Mouse (Mus musculus): Measurements from ENCODE around the gene Nek10.
A peak's percentile ranks its signal among the peaks of the same experiment; 100 is the strongest.
"Not testable (repeated sequence)": the region's sequence is repeated elsewhere in the genome, so short reads cannot be mapped to it uniquely, and the experiment has no call there.

Nek10 gene

DNA sequence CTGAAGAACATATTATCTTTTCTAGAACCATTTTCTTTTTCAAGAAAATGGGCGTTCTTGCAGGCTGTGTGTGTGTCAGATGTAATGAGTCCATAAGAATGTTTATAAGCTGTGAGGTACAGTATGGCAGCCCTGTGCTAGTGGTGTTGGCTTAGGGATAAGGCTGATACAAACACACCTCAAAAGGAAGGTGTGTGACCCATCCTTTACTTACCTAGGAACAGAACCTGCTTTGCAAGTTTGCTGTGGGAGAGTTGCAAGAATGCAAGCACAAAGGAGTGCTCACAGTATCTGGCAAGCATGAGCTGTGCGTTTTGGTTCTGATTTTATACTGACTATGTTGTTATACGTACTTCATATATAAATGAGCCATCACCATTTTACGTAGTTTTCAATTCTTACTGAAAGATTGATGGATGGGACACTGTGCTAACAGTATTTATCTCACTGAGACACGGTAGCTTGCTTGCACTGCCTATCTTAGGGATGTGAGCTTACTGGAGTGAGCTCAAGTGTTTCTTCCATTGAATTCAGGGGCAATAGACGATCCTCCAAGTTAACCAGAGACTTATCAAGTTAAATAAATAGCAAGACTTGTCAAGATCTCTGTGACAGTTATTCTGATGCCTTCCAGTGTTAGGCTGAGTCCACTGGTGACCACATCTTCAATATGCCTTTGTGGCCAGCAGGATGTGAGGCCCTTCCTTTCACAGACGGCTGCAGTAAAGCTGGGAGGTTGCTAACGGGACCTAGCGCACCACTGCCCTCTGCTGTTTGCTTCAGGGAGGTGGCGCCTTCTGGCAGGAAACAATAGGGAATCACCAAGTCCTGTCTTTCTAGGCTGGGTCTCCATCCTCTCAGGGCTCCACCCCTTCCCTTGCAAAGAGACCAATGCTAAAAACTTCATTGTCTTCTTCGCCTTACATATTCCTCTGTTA is 181.8 kb downstream of the Nek10 start:
- ATAC-seq (ENCODE audit: low TSS enrichment) = peak; percentile 79

DNA sequence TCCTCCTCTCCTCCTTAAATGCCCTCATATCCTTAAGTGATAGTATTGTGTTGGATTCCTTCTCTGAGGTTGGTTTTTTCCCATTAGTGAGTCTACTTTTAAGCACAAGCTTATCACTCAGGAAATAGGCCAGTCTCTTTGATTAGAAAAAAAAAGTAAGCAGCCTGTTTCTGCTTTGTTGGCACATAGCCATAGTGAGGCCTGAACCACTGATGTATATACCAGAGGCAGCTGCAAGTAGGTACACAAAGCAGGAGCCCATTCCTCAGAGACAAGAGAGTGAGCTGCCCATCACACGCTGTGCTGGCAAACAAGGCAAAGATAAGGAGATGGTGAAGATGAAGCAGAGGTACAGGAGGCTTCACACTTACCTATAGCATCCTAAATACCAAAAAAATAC is 184.2 kb downstream of the Nek10 start:
- ATAC-seq (ENCODE audit: low TSS enrichment) = no peak

DNA sequence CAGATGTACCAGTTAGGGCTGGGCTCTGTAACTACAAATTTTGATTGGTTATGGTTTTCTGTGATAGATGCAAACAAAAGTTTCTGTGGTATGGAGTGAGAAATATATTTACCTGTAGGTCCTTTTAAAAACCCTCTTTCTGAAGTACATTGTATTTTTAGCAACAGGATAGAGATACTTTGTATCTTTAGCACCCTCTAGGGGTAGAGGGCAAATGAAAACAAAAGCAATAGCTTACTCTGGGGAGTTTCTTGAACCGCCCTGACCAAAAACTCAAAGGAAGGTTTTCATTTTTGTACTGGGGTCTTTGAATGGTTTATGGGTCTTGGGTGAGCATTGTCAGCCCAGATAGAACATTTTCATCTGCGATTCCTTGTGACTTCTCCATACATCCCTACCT is 188.4 kb downstream of the Nek10 start:
- no peak for ATAC-seq (ENCODE audit: low TSS enrichment)

DNA sequence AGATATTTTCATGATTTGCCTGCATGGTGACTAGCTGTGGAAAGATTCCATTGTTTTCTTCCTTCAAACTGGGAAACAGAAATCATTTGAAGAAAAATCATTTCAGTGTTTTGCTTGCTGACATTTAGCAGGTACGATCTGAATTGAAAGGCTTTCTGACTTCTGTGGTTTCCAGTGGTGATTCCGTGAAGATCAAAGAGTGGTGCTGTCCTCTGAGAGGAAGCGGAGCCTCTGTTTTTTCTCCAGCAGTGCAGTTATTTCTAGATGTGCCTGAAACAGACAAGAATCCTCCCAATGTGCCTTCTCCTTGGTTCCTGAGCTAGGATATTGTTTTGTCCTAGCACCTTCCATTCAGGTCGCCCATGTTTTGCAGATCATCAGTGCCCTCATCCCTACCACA is 208.2 kb downstream of the Nek10 start:
- no peak for ATAC-seq (ENCODE audit: low TSS enrichment)

DNA sequence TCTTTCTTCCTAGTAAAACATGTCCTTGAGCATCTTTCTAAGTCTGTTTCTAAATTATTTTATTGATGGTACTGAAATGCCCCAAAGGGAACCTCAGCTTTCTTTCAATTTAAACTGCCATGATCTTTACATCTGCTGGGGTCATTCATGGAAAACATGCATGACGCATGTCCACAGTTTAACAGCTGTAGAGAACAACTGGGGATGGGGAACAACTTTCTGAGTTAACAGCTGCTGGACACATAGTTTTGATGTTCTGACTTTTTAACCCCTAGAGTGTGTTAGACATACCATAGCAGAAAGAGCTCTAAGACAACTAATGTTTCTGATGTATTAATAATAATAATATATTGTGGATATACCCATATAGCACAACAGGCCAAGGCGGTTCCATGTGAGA is 211.6 kb downstream of the Nek10 start:
- no peak for ATAC-seq (ENCODE audit: low TSS enrichment)

DNA sequence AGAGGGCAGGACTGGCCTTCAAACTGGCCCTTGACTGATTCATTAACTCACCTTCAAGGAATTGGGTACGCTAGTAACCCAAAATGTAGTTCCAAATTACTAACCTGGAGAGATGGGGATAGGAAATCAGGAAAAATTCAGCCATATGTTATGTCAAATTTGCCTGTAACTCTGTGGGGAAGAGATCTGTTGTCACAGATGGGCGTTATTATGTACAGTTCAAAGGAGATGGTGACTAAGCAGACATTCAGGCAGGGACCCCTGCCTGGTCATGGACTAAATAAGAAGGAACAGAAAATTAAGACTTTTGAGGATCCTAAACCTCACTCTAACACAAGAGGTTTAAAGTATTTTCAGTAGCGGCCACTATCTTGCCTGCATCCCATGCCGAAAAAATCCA is 227.4 kb downstream of the Nek10 start:
- ATAC-seq (ENCODE audit: low TSS enrichment) = not testable (repeated sequence)

DNA sequence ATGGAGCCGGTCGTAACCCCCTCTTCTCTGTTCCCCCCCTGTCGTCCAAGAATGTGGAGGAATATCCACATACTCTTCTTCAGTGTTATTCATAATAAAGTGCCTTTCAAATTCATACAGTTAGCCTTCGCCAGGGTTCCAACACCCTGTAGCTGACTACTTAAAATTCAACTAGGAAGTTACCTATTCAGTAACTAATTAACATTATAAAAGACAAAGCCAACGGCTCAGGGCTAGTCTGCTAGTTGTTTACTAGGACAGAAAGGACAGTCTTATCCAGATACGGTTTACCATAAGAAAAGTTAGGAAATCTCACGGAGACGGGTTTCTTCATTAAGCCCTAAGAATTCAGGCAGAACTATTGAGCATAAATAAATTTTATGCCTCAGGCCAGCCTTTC is 231.4 kb downstream of the Nek10 start:
- not testable (repeated sequence) for ATAC-seq (ENCODE audit: low TSS enrichment)

DNA sequence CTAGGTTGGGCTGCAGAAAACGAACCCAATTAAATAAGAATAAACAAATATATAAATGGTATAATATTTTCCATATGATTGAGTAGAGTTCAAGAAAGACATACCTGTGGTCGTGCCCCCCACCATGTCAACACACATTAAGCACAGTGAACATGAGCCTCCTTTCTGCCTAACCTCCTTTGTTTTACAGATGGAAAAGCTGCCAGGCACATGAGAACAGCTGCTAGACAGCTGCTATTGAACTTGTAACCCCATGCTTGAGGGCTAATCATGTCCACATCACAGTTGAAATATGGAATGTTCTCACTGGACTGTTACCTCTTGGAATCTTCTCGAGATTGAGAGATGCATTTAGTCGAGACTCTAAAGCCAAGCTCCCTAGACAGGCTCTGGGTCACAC is 245.0 kb downstream of the Nek10 start:
- no peak for ATAC-seq (ENCODE audit: low TSS enrichment)

DNA sequence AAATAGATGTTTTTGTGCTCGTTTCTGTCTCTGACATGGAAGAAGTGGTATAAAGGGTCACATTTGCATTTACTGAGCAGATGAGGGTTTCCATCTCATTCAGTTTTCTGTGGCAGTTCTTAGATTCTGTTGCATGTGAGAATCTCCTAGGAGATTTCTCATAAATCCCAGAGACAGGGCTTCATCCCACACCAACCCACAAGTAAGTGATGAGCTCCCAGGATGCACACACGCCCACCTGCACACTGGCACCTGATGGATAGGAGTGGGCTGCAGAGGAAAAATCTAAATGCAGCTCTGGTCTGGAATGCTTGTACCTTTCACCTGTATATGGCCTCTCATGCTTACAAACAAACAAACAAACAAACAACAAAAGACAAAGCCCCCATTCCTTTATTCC is 258.3 kb downstream of the Nek10 start:
- ATAC-seq (ENCODE audit: low TSS enrichment) = peak; percentile 56
